Mouse (Mus musculus): ENCODE measurements around the gene Gm436. TPM values are rescaled to one million over a fixed set of nuclear protein-coding genes. Genes with fewer than 3 reads are reported as not detected.

Gene Gm436
- polyA plus RNA-seq (2014; fragmentation: Illumina TruSeq; extraction: RNeasy Lipid Tissue Mini Kit (QIAGEN cat#74804); ENCODE audit: low read depth, low replicate concordance), result not detected

GRCm38 (mm10) chr4:144686268-144686667 is at the start of gene Gm436:
TSS of gene Gm436 (minus strand) at chr4:144686368.

GRCm38 (mm10) chr4:144721304-144721703 is 35.1 kb upstream of the Gm436 start, which contains the start of gene Gm13178:
TSS of gene Gm13178 (minus strand) at chr4:144721404.

Other genes starting within 250 kb of the Gm436 start
- 82.9 TPM for gene 1700012P22Rik, start 247.6 kb downstream of the Gm436 start, polyA plus RNA-seq (2014; fragmentation: Illumina TruSeq; extraction: RNeasy Lipid Tissue Mini Kit (QIAGEN cat#74804); ENCODE audit: low read depth, low replicate concordance)
- gene Gm9944, start 233.1 kb downstream of the Gm436 start, polyA plus RNA-seq (2014; fragmentation: Illumina TruSeq; extraction: RNeasy Lipid Tissue Mini Kit (QIAGEN cat#74804); ENCODE audit: low read depth, low replicate concordance), result not detected
- not detected for gene Aadacl3, start 222.6 kb downstream of the Gm436 start, polyA plus RNA-seq (2014; fragmentation: Illumina TruSeq; extraction: RNeasy Lipid Tissue Mini Kit (QIAGEN cat#74804); ENCODE audit: low read depth, low replicate concordance)
- not detected for gene 9430007A20Rik, start 166.5 kb downstream of the Gm436 start, polyA plus RNA-seq (2014; fragmentation: Illumina TruSeq; extraction: RNeasy Lipid Tissue Mini Kit (QIAGEN cat#74804); ENCODE audit: low read depth, low replicate concordance)
- gene Gm13124, start 121.2 kb downstream of the Gm436 start, polyA plus RNA-seq (2014; fragmentation: Illumina TruSeq; extraction: RNeasy Lipid Tissue Mini Kit (QIAGEN cat#74804); ENCODE audit: low read depth, low replicate concordance), result 0.17 TPM
- not detected for gene Aadacl4, start 72.7 kb downstream of the Gm436 start, polyA plus RNA-seq (2014; fragmentation: Illumina TruSeq; extraction: RNeasy Lipid Tissue Mini Kit (QIAGEN cat#74804); ENCODE audit: low read depth, low replicate concordance)
- gene Gm13178, start 35.0 kb upstream of the Gm436 start, polyA plus RNA-seq (2014; fragmentation: Illumina TruSeq; extraction: RNeasy Lipid Tissue Mini Kit (QIAGEN cat#74804); ENCODE audit: low read depth, low replicate concordance), result not detected
- gene Gm438, start 100.2 kb upstream of the Gm436 start, polyA plus RNA-seq (2014; fragmentation: Illumina TruSeq; extraction: RNeasy Lipid Tissue Mini Kit (QIAGEN cat#74804); ENCODE audit: low read depth, low replicate concordance), result 0.14 TPM
- 4.8 TPM for gene Dhrs3, start 206.5 kb upstream of the Gm436 start, polyA plus RNA-seq (2014; fragmentation: Illumina TruSeq; extraction: RNeasy Lipid Tissue Mini Kit (QIAGEN cat#74804); ENCODE audit: low read depth, low replicate concordance)